Mouse (Mus musculus) megakaryocyte progenitor cell, adult 5-6 weeks (primary cell): ENCODE measurements around the gene Pla2g4e. TPM values are rescaled to one million over a fixed set of nuclear protein-coding genes. Genes with fewer than 3 reads are reported as not detected.

Experiments
- ATAC-seq: replicated peaks from 2 replicates; pipeline ENCODE4 v1.8.0; 2016; ENCODE audit warnings: mild to moderate bottlenecking, moderate TSS enrichment, inconsistent platforms; ENCODE audit not compliant: poor library complexity
- total RNA-seq, 2 experiments: library from RNA; stranded (forward) in 1 of 2; stranded (reverse) in 1 of 2; fragments of 157-497, 149-512 nt in 1 of 2; fragments of 200-1000 nt in 1 of 2; gene quantifications; 2 replicates each; pipeline versions ENCODE4 v1.2.3 to v1.2.4; 2015 to 2017

Pla2g4e gene
- total RNA-seq, 2 experiments from 2014 or later: not detected

DNA sequence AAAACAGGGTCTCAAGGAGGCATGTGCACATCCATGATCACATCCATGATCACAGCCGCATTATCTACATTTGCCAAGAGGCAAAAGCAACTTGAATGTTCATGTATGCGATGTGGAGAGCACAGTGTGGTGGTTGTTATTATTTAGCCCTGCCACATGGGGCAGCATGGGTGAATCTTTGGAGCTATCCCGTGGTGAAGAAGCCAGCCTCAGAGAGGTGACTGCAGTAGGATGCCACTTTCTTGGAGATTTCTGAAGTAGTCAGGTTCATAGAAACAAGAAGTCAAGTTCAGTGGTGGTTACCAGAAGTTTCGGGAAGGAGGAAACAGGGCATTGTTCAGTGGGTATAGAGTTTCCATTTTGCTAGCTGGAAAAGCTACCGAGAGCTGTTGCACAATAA lies 87.1 kb downstream of the Pla2g4e start:
- peak; percentile 44 for ATAC-seq

- no peak for ATAC-seq
Observed at GRCm38 (mm10) chr2:120157606-120158005, 87.5 kb downstream of the Pla2g4e start.

DNA sequence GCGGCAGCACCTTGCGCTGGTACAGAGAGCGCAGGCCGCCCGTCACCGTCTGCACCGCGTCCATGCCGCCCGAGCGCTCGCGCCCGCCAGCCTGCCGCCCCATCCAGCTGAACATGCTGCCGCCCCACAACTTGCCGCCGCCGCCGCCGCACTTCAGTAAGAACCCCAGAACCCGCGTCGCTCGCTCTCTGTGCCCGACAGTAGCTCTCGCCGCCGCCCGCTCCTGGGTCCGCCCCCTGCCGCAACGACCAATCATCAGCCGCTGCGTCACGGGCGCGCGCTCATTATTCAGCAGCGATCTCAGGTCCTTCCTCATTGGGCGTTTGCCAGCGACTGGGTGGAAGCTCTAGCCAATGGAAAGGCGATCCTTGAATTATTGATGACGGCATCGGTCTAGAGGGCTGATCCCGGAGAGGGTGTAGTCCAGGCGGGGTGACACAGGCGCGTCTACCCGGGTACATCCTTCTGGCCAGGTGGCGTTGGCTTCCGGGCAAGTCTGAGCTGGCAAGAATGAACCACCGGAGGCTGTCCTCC lies 90.7 kb downstream of the Pla2g4e start, which contains the start of gene Ehd4:
TSS of gene Ehd4 (minus strand) at position 246 of the 534 bp plus-strand sequence.
- peak; percentile 89 for ATAC-seq

DNA sequence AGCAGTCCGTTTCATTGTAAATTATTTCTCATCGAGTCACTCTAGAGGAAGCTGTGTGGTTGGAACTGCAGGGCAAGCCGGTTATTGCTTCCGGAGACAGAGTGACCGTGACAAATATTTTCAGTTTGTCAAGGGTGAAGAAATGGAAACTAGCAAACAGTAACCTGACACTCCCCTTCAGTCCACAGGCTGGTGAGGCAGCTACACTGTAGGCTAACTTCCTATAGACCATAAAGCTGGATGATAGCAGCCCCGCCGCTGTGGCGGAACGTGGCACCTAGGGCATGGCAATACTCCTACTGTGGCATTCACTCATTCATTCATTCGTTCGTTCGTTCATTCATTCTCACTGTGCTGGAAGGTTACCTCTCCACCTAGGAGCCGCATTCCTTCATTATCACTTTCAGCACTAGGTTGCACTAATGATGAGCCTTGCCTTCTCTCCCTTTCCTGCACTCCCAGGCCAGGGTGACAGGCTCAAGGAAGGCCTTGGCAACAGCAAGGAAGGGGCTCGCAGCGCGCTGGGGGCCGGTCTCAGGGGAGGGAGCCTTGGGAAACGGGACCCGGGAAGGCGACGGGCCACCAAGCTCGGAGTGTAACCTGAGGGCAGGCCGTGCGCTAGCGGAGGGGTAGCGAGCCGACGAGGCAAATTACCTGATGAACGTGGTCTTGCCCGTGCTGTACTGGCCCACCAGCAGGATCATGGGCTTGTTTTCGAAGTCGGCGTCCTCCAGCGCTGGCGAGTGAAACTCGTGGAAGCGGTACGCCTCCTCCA lies 91.4 kb downstream of the Pla2g4e start:
- ATAC-seq: peak; percentile 49

DNA sequence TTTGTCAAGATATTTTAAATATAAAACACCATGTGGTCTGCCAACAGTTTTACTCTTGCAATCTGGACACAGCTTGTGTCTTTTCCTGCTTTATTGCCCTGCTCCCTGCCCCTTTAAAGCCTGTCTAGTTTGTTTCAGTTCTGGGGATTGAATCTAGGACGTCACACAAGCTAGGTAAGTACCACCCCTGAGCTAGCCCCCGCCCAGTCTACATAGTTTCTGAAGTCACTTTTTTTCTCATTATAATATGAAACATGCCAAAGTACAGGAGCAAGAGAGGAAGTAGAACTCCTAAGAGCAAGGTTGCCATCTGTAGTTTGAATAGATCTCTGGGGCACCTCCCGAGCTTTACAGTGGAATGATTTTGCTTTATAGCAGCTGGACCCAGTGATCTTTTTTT lies 94.6 kb downstream of the Pla2g4e start:
- ATAC-seq: no peak

GRCm38 (mm10) chr2:120149634-120150033 lies 95.5 kb downstream of the Pla2g4e start:
- no peak for ATAC-seq

GRCm38 (mm10) chr2:120147999-120148398 lies 97.1 kb downstream of the Pla2g4e start:
- ATAC-seq: no peak; the same call in 1 of the 2 replicates

DNA sequence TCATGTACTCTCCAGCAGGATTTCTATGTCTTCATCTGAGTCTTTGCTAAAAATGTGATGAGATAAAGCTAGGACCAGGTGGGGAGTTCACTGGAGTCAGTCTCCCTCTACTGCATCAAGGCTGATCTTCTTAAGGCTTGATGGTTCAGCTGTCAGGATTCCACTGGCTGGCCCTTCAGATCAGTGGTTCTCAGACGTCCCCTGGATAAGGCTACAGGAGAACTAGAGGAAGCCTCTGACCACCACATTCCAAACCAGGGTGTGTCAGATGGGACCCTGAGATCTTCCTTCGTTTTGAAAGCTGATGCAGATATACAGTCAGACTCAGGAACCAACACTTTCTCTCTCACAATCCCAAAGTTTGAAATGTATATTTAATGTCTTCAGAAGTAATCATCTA lies 97.8 kb downstream of the Pla2g4e start:
- ATAC-seq: no peak

- ATAC-seq: no peak
Observed at GRCm38 (mm10) chr2:120146543-120146942, 98.6 kb downstream of the Pla2g4e start.

- no peak for ATAC-seq
Observed at GRCm38 (mm10) chr2:120144390-120144789, 100.7 kb downstream of the Pla2g4e start.

DNA sequence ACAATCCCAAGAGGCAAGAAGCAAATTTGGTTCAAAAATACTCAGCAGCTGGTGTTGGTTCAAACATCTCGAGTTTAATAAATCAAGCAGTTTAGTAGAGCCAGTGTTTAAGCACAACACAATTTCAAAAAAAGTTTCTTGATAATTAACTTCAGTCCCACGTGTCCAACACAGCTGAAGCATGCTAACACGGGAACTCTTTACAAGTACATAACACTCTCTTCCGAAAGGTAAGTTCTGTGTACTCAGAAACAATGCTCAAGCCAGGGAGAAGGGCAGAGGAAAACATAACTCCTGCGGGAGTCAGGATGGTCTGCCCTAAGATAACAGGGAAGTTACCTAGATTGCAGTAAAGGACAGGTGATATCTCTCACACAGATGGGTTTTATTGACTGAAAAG lies 102.8 kb downstream of the Pla2g4e start:
- ATAC-seq: no peak

GRCm38 (mm10) chr2:120141671-120142070 lies 103.5 kb downstream of the Pla2g4e start:
- no peak for ATAC-seq

DNA sequence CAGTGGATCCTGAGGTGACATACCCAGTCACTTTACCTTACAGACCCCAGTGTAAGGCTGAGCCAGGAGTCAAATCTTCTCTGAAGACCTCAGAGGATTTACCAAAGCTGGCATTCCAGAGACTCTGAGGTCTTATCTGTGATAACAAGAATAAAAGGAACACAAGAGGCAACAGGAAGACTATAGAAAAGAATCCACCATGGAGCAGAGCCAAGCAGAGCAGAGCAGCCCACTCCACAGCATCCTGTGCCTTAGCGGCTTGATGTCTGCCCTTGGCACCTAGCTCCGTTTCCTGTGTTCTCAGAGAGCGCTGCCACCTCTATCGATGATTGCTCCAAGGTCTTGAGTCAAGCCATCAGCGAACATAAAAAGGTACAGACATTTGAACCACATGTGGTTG lies 104.8 kb downstream of the Pla2g4e start:
- no peak for ATAC-seq

DNA sequence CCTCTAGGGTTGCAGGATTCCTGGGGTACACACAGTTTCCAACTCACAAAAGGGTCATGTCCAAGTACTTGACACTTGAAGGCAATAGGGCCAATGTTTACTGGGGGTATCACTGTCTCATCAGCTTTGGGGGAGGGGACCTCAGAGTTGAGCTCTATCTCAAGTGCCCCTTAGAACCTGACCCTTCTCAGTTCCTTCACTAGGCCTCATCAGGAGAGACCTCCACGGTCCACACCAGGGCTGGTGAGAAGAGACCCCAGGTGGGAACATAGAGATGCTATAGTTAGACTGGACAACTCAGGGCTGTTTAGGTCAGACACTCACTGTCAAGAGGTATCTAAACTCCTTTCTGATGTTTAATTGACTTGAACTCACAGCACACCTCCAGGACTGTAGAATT lies 106.0 kb downstream of the Pla2g4e start:
- ATAC-seq: no peak

DNA sequence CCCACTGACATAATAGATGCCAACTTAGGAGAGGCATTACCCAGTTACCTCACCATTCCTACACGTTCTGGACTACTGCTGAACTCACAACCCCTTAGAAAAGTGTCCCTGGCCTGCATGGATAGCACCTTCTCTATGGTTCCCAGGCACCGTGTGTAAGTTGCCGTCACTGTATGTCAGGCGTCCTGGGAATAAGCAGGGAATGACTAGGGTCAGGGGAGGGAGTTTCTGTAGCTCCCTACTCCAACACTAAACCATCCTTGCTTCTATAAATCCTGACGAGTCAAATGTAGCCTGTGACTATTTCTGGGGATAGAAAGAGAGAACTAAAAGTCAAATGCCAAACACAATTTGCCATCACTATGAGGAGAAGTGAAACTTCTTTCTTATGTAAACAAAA lies 107.9 kb downstream of the Pla2g4e start:
- ATAC-seq: no peak

DNA sequence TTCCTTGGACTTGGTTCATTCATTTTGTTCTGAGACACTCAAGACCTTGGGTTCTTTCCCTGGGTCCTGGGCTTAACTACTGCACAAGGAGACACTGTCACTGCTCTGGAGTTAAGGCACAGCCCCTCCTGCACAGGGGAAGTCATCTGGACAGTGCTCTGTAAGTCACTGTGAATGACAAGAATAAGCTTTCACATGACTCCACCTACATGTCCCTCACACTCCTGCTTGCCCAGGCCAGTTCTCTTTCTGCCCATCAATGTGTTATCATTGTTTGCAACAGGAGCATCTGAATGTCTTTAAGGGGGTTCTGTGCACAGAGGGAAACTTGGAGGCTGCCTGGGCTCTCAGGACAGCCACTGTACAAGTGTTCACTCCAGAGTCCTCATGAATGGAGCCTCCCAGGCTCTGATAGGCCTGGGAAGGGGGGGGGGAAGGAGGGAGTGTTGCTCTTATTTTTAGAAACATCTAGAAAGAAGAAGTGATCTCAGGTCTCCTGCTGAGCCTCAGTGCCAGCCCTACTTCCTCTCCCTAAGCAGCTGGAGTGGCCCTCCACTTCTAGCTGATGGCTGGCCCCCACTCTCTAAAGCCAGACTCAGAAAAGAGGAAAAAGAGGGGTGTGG lies 110.6 kb downstream of the Pla2g4e start:
- peak; percentile 93 for ATAC-seq

- ATAC-seq: no peak
Observed at GRCm38 (mm10) chr2:120131881-120132280, 113.3 kb downstream of the Pla2g4e start.

- no peak for ATAC-seq
Observed at GRCm38 (mm10) chr2:120129252-120129908, 115.8 kb downstream of the Pla2g4e start.

- no peak for ATAC-seq
Observed at GRCm38 (mm10) chr2:120128611-120129051, 116.5 kb downstream of the Pla2g4e start.

DNA sequence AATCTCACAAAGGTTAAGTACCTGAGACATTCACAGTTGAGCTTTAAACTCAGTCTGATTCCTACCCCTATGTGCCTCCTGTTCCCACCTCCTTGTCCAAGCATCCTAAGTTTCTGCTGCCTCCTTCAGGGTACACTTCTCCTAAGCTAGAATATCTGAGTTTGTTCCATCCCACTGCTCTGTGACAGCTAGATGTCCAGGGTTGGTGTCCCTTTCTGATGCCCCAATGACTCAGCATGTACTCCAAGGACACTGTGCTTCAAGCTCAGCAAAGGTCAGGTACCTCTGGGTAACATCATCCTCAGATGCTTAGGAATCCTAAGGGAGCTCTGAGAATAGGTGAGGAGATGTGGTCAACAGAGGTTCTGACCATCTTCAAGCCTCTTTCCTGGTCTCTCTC lies 117.1 kb downstream of the Pla2g4e start:
- ATAC-seq: no peak

DNA sequence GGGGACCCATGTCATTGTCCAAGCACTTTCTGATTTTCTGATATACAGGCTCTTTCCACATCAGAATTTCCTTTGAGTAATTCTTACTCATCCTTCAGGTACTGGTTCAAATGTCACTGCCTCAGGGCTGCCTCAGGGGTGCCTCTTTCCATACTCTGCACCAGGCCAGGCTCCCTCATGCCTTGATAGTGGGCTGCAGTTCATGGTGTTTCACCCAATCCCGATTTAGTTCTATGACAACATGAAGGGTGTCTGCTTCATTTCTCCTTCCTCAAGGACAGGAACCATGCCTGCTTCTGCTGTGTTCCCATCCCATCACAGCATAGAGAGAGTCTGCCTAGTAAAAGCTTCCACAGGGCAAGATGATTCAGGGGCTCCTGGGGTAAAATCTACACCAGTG lies 118.2 kb downstream of the Pla2g4e start:
- no peak for ATAC-seq

DNA sequence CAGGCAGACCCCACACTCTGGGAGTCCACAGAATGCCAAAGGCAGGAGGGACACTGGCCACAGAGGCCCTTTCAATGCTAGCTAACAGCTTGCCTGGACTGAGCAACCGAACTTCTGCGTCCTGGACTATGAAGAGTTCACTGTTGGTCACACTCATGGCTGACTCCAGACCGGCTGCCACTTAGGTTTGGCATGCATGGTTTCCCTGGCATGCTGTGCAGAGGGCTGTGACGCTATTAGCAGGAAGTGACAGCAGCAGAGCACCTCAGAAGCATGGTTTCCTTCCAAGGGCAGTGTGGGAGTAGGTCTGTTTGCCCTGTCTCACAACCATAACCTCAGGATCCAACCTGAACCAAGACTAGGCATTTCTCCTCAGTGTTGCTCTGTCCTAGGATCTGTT lies 118.7 kb downstream of the Pla2g4e start:
- ATAC-seq: no peak
